Mouse (Mus musculus): Measurements from ENCODE around the gene Bcar3. TPM values are rescaled to one million over a fixed set of nuclear protein-coding genes. Genes with fewer than 3 reads are reported as not detected.

Gene Bcar3
- polyA plus RNA-seq, 1 experiment from 2014 or later = 13.7 TPM

DNA sequence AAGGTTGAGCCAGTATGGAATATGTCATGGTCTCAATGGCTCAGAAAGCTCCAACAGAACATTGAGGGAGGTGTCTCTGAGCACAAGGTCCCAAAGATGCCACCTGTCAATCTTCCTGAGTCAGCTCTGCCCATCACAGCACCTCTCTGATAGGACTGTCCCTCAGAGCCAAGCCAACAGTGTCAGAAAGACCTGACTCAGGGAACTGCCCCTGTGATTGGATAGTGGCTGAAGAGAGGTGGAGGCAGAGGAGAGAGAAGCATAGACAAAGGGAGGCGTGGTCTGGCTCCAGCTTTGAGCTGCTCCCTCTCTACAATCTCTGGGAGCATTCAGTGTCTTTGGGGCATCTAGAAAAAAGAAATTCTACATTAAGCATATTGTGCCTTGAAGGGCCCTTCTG, 163.8 kb downstream of the Bcar3 start:
- no peak for ATAC-seq (ENCODE audit: insufficient read depth, low FRiP score)
- Histone ChIP-seq H3K9me3 (replicated peaks; ENCODE audit: control insufficient read depth, low read length) (no peaks in the 10 kb centered on the region), H3K9ac (ENCODE audit: low read length) (no peak overlapping the region), H3K4me1 (ENCODE audit: control insufficient read depth, insufficient read depth, low read length) (peaks cover 5% of the 10 kb centered on the region; the same call in 1 of the 2 replicates), H3K27me3 (ENCODE audit: control insufficient read depth, insufficient read depth, low read length) (no peaks in the 10 kb centered on the region), H3K4me3 (replicated peaks; ENCODE audit: low read length) (no peak overlapping the region), H3K27ac (ENCODE audit: low read length) (no peak overlapping the region), H3K4me2 (ENCODE audit: low read depth, low read length) (no peak overlapping the region), H3K36me3 (ENCODE audit: control insufficient read depth, insufficient read depth, low read length) (no peaks in the 10 kb centered on the region)
- WGBS = 75% methylated on average over 1 of the region's 1 CpGs

DNA sequence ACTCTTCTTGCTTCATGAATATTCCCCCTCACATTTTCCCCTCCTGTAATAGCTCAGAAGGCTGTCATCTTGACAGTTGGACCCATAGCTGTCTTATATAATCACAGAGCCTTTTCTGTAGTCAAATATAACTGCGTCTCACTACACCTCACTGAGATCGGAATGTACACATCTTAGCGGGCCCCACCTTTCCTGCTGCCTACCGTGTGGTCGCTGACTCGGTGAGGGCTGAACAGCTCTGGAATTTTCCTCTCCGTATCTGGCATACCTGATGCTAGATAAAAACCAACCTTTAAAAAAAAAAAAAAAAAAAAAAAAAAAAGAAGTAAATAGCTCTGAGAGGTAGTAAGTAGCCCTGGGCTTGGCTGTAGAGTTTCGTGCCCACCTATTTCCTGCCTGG, 164.8 kb downstream of the Bcar3 start:
- H3K36me3 ChIP-seq (ENCODE audit: control insufficient read depth, insufficient read depth, low read length) = no peaks in the 10 kb centered on the region
- no peak overlapping the region for H3K4me3 ChIP-seq (replicated peaks; ENCODE audit: low read length)
- WGBS = 44% methylated on average over 8 of the region's 8 CpGs
- H3K4me1 ChIP-seq (ENCODE audit: control insufficient read depth, insufficient read depth, low read length) = peaks cover 6% of the 10 kb centered on the region; the same call in 1 of the 2 replicates
- H3K27me3 ChIP-seq (ENCODE audit: control insufficient read depth, insufficient read depth, low read length) = no peaks in the 10 kb centered on the region
- H3K9me3 ChIP-seq (replicated peaks; ENCODE audit: control insufficient read depth, low read length) = no peaks in the 10 kb centered on the region
- no peak overlapping the region for H3K9ac ChIP-seq (ENCODE audit: low read length)
- no peak overlapping the region for H3K4me2 ChIP-seq (ENCODE audit: low read depth, low read length)
- no peak overlapping the region for H3K27ac ChIP-seq (ENCODE audit: low read length)
- ATAC-seq (ENCODE audit: insufficient read depth, low FRiP score) = peak; percentile 35; the same call in 1 of the 2 replicates

DNA sequence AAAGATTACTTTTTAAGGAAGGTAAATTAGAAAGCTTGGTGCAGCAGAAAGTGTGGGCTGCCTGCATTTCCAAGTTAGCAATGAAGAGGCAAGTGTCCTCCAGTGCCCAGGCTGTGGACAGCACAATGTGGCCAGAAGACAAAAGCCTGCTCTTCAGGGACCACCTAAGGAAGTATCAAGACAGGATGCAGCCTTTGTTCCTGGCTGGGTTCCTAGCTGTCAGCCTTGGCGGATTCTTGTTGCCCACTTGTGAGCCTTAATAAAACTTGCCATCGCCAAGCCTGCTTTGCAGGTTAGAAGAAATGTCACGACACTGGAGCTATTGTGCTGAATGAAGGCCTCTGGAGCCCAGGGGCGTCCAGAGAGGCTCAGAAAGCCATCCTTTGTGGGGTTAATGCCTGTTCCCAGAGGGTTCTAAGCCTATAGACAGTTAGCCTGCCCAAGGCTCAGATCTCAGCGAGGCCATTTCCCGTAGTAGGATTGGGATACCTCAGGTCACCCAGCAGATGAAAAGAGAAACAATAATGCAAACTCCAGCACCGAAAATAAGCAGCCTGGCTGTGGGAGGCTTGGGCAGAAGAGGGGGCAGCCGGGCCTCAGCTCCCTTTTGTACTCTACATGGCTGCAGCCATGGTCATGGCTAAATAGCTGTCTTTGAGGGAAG, 167.0 kb downstream of the Bcar3 start:
- no peaks in the 10 kb centered on the region for H3K27me3 ChIP-seq (ENCODE audit: control insufficient read depth, insufficient read depth, low read length)
- peak overlapping the region; percentile 44; the same call in 1 of the 2 replicates for H3K27ac ChIP-seq (ENCODE audit: low read length)
- no peak overlapping the region for H3K9ac ChIP-seq (ENCODE audit: low read length)
- no peaks in the 10 kb centered on the region for H3K9me3 ChIP-seq (replicated peaks; ENCODE audit: control insufficient read depth, low read length)
- peaks cover 6% of the 10 kb centered on the region; the same call in 1 of the 2 replicates for H3K4me1 ChIP-seq (ENCODE audit: control insufficient read depth, insufficient read depth, low read length)
- no peaks in the 10 kb centered on the region for H3K36me3 ChIP-seq (ENCODE audit: control insufficient read depth, insufficient read depth, low read length)
- ATAC-seq (ENCODE audit: insufficient read depth, low FRiP score) = no peak
- H3K4me2 ChIP-seq (ENCODE audit: low read depth, low read length) = no peak overlapping the region
- 55% methylated on average over 8 of the region's 8 CpGs for WGBS
- no peak overlapping the region for H3K4me3 ChIP-seq (replicated peaks; ENCODE audit: low read length)

DNA sequence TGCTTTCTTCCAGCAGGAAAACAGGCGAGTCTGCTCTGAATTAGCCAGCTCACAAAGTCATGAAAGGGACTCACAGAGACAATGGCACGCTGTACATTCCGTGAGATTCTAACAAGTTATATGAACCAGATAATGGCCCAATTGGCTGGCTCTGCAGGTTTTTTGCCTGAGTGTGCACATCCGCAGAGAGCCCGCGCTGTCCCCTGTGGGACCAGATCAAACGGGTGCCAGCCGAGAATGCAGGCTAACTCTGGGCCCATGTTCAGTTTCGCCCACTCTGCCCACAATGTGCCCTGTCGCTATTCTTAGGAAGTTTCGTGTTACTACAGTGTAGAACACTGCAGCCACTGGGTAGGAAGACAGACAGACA, 167.6 kb downstream of the Bcar3 start:
- Histone ChIP-seq H3K36me3 (ENCODE audit: control insufficient read depth, insufficient read depth, low read length) (no peaks in the 10 kb centered on the region), H3K4me3 (replicated peaks; ENCODE audit: low read length) (no peak overlapping the region), H3K9ac (ENCODE audit: low read length) (no peak overlapping the region), H3K4me2 (ENCODE audit: low read depth, low read length) (no peak overlapping the region), H3K9me3 (replicated peaks; ENCODE audit: control insufficient read depth, low read length) (no peaks in the 10 kb centered on the region), H3K27me3 (ENCODE audit: control insufficient read depth, insufficient read depth, low read length) (no peaks in the 10 kb centered on the region), H3K27ac (ENCODE audit: low read length) (peak overlapping the region; percentile 44; the same call in 1 of the 2 replicates), H3K4me1 (ENCODE audit: control insufficient read depth, insufficient read depth, low read length) (peaks cover 6% of the 10 kb centered on the region; the same call in 1 of the 2 replicates)
- WGBS = 75% methylated on average over 11 of the region's 11 CpGs
- ATAC-seq (ENCODE audit: insufficient read depth, low FRiP score) = no peak

DNA sequence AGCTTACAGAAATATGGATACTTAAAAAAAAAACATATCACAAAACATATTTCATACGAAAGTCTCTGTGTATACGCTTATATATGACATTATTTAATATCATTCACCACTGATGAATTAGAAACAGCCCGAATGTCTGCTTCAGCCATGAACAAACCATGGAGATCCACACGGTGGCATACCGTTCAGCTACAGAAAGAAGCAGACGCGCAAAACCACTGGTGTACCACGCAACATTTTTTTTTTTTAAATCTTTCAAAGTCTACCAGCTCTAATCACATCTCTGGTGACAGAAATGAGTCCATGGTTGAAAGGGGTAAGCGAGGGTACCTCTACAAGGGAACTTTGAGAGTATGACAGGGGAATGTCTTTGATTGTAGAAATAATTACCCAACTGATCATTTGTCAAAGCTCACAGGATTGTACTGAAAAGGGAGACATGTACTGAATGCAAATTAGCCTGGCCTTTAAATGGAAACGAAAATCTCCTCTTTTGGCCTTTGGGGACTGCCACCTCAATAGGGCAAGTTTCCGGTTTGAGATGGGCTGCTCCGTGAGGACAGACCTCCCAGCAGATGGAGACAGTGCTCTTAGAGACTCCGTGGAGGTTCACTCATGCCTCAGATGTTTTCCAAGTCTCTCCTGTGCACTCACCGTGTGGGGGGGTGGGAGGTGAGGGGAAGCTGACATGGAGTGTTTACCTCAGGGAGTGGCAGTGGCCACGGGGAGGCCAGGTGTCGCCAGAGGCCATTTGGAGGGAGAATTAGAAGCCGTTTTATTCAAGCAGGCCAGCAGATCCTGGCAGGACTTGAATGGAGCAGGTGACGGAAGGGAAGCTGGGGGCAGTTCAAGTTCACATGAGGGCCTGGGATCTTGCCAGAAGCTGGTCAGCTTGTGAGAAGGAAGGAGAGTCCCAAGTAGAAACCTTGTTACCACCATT, 168.3 kb downstream of the Bcar3 start:
- H3K4me2 ChIP-seq (ENCODE audit: low read depth, low read length) = no peak overlapping the region
- H3K9ac ChIP-seq (ENCODE audit: low read length) = 0 out of 2 replicates have a peak overlapping the region, but pooled peaks have one; percentile 7
- peak; percentile 7; the same call in 1 of the 2 replicates for ATAC-seq (ENCODE audit: insufficient read depth, low FRiP score)
- H3K36me3 ChIP-seq (ENCODE audit: control insufficient read depth, insufficient read depth, low read length) = no peaks in the 10 kb centered on the region
- peak overlapping the region; percentile 34; the same call in 1 of the 2 replicates for H3K27ac ChIP-seq (ENCODE audit: low read length)
- H3K9me3 ChIP-seq (replicated peaks; ENCODE audit: control insufficient read depth, low read length) = no peaks in the 10 kb centered on the region
- H3K4me1 ChIP-seq (ENCODE audit: control insufficient read depth, insufficient read depth, low read length) = peaks cover 6% of the 10 kb centered on the region; the same call in 1 of the 2 replicates
- no peak overlapping the region for H3K4me3 ChIP-seq (replicated peaks; ENCODE audit: low read length)
- no peaks in the 10 kb centered on the region for H3K27me3 ChIP-seq (ENCODE audit: control insufficient read depth, insufficient read depth, low read length)
- 55% methylated on average over 18 of the region's 18 CpGs for WGBS

DNA sequence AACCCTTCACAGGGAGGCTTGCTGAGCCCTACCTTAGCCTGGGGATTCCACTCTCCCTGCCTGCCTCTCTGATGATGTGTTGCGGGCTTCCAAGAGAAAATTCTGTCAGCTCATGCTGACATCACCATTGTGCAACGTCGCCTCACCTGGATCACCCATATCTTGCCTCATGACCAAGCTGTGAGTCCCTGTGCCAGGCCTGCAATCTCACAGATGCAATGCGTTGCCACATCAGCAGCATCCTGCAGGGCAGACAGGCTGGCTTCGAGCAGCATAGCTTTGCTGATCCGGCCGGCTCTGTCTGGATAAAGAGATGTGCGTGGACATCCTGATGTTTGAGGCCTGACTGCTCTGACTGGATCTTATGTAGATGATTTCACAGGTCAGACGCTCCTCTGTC, 169.2 kb downstream of the Bcar3 start:
- ATAC-seq (ENCODE audit: insufficient read depth, low FRiP score) = no peak
- Histone ChIP-seq H3K9ac (ENCODE audit: low read length) (no peak overlapping the region), H3K36me3 (ENCODE audit: control insufficient read depth, insufficient read depth, low read length) (no peaks in the 10 kb centered on the region), H3K9me3 (replicated peaks; ENCODE audit: control insufficient read depth, low read length) (no peaks in the 10 kb centered on the region), H3K4me1 (ENCODE audit: control insufficient read depth, insufficient read depth, low read length) (peaks cover 6% of the 10 kb centered on the region; the same call in 1 of the 2 replicates), H3K4me2 (ENCODE audit: low read depth, low read length) (no peak overlapping the region), H3K27me3 (ENCODE audit: control insufficient read depth, insufficient read depth, low read length) (no peaks in the 10 kb centered on the region), H3K4me3 (replicated peaks; ENCODE audit: low read length) (no peak overlapping the region), H3K27ac (ENCODE audit: low read length) (no peak overlapping the region)
- 88% methylated on average over 9 of the region's 9 CpGs for WGBS

DNA sequence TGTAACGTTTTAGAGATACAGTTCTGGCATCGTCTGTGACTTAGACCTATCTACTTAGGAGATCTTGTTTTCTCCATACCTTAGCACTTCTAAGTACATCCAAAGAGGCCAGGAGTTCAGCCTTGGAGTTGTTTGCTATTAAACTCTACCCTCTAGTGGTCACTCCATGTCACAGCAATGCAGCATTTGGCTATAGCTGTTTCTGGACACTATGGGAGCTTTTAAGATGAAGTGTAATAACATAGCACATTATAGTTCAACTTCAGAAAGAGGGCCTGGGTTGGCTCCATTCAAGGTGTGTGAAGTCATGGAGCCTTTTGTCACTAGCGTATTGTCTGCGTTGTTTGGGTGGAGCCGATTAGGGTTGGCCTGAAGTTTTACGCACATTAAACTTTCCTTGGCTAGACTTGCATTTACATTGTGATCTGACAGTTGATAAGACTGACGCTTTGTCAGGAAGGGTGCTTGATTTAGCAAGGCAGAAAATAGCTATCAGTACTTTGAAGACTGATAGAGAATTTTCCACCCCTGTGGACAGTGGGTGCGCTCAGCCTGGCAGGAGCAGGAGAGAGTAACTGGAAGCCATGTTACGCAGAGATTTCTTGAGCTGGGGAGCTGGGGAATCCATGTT, 172.3 kb downstream of the Bcar3 start:
- Histone ChIP-seq H3K27me3 (ENCODE audit: control insufficient read depth, insufficient read depth, low read length) (no peaks in the 10 kb centered on the region), H3K36me3 (ENCODE audit: control insufficient read depth, insufficient read depth, low read length) (no peaks in the 10 kb centered on the region), H3K4me2 (ENCODE audit: low read depth, low read length) (no peak overlapping the region), H3K9ac (ENCODE audit: low read length) (no peak overlapping the region), H3K4me3 (replicated peaks; ENCODE audit: low read length) (no peak overlapping the region), H3K9me3 (replicated peaks; ENCODE audit: control insufficient read depth, low read length) (no peaks in the 10 kb centered on the region), H3K4me1 (ENCODE audit: control insufficient read depth, insufficient read depth, low read length) (peaks cover 6% of the 10 kb centered on the region; the same call in 1 of the 2 replicates), H3K27ac (ENCODE audit: low read length) (no peak overlapping the region)
- WGBS = 41% methylated on average over 9 of the region's 9 CpGs
- peak; percentile 49; the same call in 1 of the 2 replicates for ATAC-seq (ENCODE audit: insufficient read depth, low FRiP score)

DNA sequence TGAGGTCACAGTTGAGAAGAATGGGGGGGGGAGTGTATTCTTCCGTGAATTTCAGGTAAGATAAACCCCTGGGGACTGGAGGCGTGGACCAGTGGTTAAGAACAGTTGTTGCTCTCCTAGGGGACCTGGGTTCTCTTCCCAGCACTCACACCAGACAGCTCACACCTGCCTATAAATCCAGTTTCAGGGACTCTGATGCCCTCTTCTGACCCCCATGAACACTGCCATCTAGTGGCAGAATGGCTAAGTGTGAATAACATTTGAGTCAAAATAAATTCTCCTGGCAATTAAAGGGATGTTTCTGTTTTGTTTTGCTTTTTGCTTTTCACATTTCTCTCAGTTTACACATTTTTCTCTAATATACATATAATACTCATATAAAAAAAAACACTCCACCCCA, 174.0 kb downstream of the Bcar3 start:
- no peak for ATAC-seq (ENCODE audit: insufficient read depth, low FRiP score)

More for the DNA sequence above, 174.0 kb downstream of the Bcar3 start:
- H3K27ac ChIP-seq (ENCODE audit: low read length) = no peak overlapping the region
- H3K9me3 ChIP-seq (replicated peaks; ENCODE audit: control insufficient read depth, low read length) = no peaks in the 10 kb centered on the region
- no peak overlapping the region for H3K9ac ChIP-seq (ENCODE audit: low read length)
- H3K4me1 ChIP-seq (ENCODE audit: control insufficient read depth, insufficient read depth, low read length) = no peaks in the 10 kb centered on the region
- no peaks in the 10 kb centered on the region for H3K27me3 ChIP-seq (ENCODE audit: control insufficient read depth, insufficient read depth, low read length)
- H3K4me2 ChIP-seq (ENCODE audit: low read depth, low read length) = no peak overlapping the region
- no peak overlapping the region for H3K4me3 ChIP-seq (replicated peaks; ENCODE audit: low read length)
- no peaks in the 10 kb centered on the region for H3K36me3 ChIP-seq (ENCODE audit: control insufficient read depth, insufficient read depth, low read length)
- 81% methylated on average over 2 of the region's 2 CpGs for WGBS

Data from stomach, embryonic 16.5 days (tissue).